Mouse (Mus musculus) midbrain, embryonic 14.5 days (tissue): Measurements from ENCODE around the gene Gja3. TPM values are rescaled to one million over a fixed set of nuclear protein-coding genes. Genes with fewer than 3 reads are reported as not detected.
"Not testable (repeated sequence)": the region's sequence is repeated elsewhere in the genome, so short reads cannot be mapped to it uniquely, and the experiment has no call there.

Experiments used
- ATAC-seq: fragments of 200-750 bp; cut with Nextera tagmentation; 2 replicates; pipeline ENCODE4 v1.8.0; 2017; ENCODE audit warnings: moderate number of reproducible peaks, moderate library complexity; ENCODE audit not compliant: low FRiP score, low TSS enrichment
- DNase-seq: peaks from one replicate; pipeline ENCODE4 v3.0.0-alpha.2; 2015
- H3K27ac ChIP-seq: fragments of 300-500 bp; sonication (generic); replicated peaks from 2 replicates; pipeline ENCODE4 v1.5.1; 2014; ENCODE audit warnings: mild to moderate bottlenecking, low read depth, low read length, moderate library complexity
- H3K27me3 ChIP-seq: fragments of 300-500 bp; sonication (generic); 2 replicates; pipeline ENCODE4 v1.6.1; 2014; ENCODE audit warnings: low read length, control low read depth, mixed read lengths; ENCODE audit not compliant: control insufficient read depth, insufficient read depth
- H3K36me3 ChIP-seq: fragments of 300-500 bp; sonication (generic); 2 replicates; pipeline ENCODE4 v1.6.1; 2014; ENCODE audit warnings: low read length, control low read depth; ENCODE audit not compliant: control insufficient read depth, insufficient read depth
- H3K4me1 ChIP-seq: fragments of 300-500 bp; sonication (generic); 2 replicates; pipeline ENCODE4 v1.6.1; 2014; ENCODE audit warnings: mild to moderate bottlenecking, antibody characterized with exemption, low read length, control low read depth; ENCODE audit not compliant: control insufficient read depth, insufficient read depth
- H3K4me2 ChIP-seq: fragments of 300-500 bp; sonication (generic); 2 replicates; pipeline ENCODE4 v1.6.1; 2014; ENCODE audit warnings: mild to moderate bottlenecking, low read length, moderate library complexity
- H3K4me3 ChIP-seq: fragments of 300-500 bp; sonication (generic); replicated peaks from 2 replicates; pipeline ENCODE4 v1.5.1; 2014; ENCODE audit warnings: low read depth, low read length
- H3K9ac ChIP-seq: fragments of 300-500 bp; sonication (generic); replicated peaks from 2 replicates; pipeline ENCODE4 v1.6.1; 2014; ENCODE audit warnings: mild to moderate bottlenecking, low read length, moderate library complexity
- H3K9me3 ChIP-seq: fragments of 300-500 bp; sonication (generic); 2 replicates; pipeline ENCODE4 v1.6.1; 2016; ENCODE audit warnings: low read length, control low read depth, mixed read lengths; ENCODE audit not compliant: control insufficient read depth
- WGBS: fragments of 180-500 bp; shearing (Covaris S2); extraction: QIAGEN DNeasy Blood & Tissue Kit; methylation state at CpG from one replicate; pipeline ENCODE4 v1.1.7; 2014; 5-methylcytosine and 5-hydroxymethylcytosine counted together
- polyA plus RNA-seq: library from polyadenylated mRNA; unstranded; fragments of >200 nt; fragmentation: Nextera tagmentation; extraction: Ambion mirVana; gene quantifications from 2 replicates; pipeline ENCODE4 v1.2.1, GENCODE M21; 2014

Gja3 gene
- polyA plus RNA-seq, 1 experiment from 2014 or later, result not detected

- H3K4me2 ChIP-seq, H3K27ac ChIP-seq, H3K9me3 ChIP-seq, DNase-seq, H3K4me1 ChIP-seq, H3K36me3 ChIP-seq, H3K9ac ChIP-seq, H3K27me3 ChIP-seq, ATAC-seq, H3K4me3 ChIP-seq: not testable (repeated sequence)
These were observed 41.1 kb downstream of the Gja3 start for GRCm38 (mm10) chr14:57016806-57017205.

DNA sequence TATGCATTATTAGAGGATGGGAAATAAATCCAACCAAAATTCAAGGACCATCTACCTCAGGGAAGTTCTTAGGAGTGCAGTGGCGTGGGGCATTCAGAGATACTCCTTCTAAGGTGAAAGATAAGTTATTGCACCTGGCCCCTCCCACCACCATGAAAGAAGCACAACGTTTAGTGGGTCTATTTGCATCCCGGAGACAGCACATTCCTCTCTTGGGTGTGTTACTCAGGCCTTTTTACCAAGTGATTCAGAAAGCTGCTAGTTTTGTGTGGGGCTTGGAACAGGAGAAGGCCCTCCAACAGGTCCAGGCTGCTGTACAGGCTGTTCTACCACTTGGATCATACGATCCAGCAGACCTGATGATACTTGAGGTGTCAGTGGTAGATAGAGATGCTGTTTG, 69.3 kb downstream of the Gja3 start:
- no peaks in the 10 kb centered on the region for H3K9me3 ChIP-seq
- ATAC-seq, result no peak
- no peak overlapping the region for H3K27ac ChIP-seq
- WGBS, result 79% methylated on average over 4 of the region's 4 CpGs
- no peaks in the 10 kb centered on the region for H3K27me3 ChIP-seq
- H3K36me3 ChIP-seq, result no peaks in the 10 kb centered on the region
- DNase-seq, result no peak
- no peak overlapping the region for H3K4me3 ChIP-seq
- no peak overlapping the region for H3K4me2 ChIP-seq
- no peak overlapping the region for H3K9ac ChIP-seq
- no peaks in the 10 kb centered on the region for H3K4me1 ChIP-seq

Other genes with a start within 250 kb of the Gja3 start
- gene Zmym5, start 246.4 kb downstream of the Gja3 start, polyA plus RNA-seq, result 31.5 and 34.7 TPM in 2 replicates
- 61.3 and 68.7 TPM in 2 replicates for gene Zmym2, start 171.4 kb downstream of the Gja3 start, polyA plus RNA-seq
- 11.2 TPM in 1 of 2 replicates, not detected in the other for gene Gjb2, start 46.6 kb upstream of the Gja3 start, polyA plus RNA-seq
- 0.22 TPM in 1 of 2 replicates, not detected in the other for gene Gm4491, start 57.8 kb upstream of the Gja3 start, polyA plus RNA-seq
- 0.77 and 9.8 TPM in 2 replicates for gene Gjb6, start 75.5 kb upstream of the Gja3 start, polyA plus RNA-seq